Mouse (Mus musculus) midbrain, embryonic 15.5 days (tissue): ENCODE measurements at regions not wholly inside any gene's neighbourhood (a gene's known extent, or its start where the extent isn't known, plus 50 kb on each side); places are given as distances from the start of the nearest gene placed in this dataset.

Source experiments
- ATAC-seq: fragments of 200-750 bp; cut with Nextera tagmentation; replicated peaks from 2 replicates; pipeline ENCODE4 v1.8.0; 2017; ENCODE audit warnings: moderate TSS enrichment
- H3K27ac ChIP-seq: fragments of 300-500 bp; sonication (generic); 2 replicates; pipeline ENCODE4 v1.5.1; 2015; ENCODE audit warnings: mild to moderate bottlenecking, inconsistent platforms
- H3K27me3 ChIP-seq: fragments of 300-500 bp; sonication (generic); replicated peaks from 2 replicates; pipeline ENCODE4 v1.6.1; 2015; ENCODE audit warnings: inconsistent platforms
- H3K36me3 ChIP-seq: fragments of 300-500 bp; sonication (generic); replicated peaks from 2 replicates; pipeline ENCODE4 v1.6.1; 2015; ENCODE audit warnings: inconsistent platforms
- H3K4me1 ChIP-seq: fragments of 300-500 bp; sonication (generic); 2 replicates; pipeline ENCODE4 v1.6.1; 2015; ENCODE audit warnings: inconsistent platforms
- H3K4me2 ChIP-seq: fragments of 300-500 bp; sonication (generic); 2 replicates; pipeline ENCODE4 v1.6.1; 2015; ENCODE audit warnings: inconsistent platforms, mild to moderate bottlenecking, moderate library complexity
- H3K4me3 ChIP-seq: fragments of 300-500 bp; sonication (generic); 2 replicates; pipeline ENCODE4 v1.5.1; 2015; ENCODE audit warnings: mild to moderate bottlenecking, inconsistent platforms
- H3K9ac ChIP-seq: fragments of 300-500 bp; sonication (generic); 2 replicates; pipeline ENCODE4 v1.6.1; 2015; ENCODE audit warnings: mild to moderate bottlenecking, inconsistent platforms
- H3K9me3 ChIP-seq: fragments of 300-500 bp; sonication (generic); 2 replicates; pipeline ENCODE4 v1.6.1; 2016; ENCODE audit warnings: inconsistent platforms
- WGBS: fragments of 180-500 bp; shearing (Covaris S2); methylation state at CpG from one replicate; pipeline ENCODE4 v1.1.7; 2015; ENCODE audit warnings: mixed read lengths; 5-methylcytosine and 5-hydroxymethylcytosine counted together

GRCm38 (mm10) chr2:45656011-45656410 is 538.8 kb upstream of the Zeb2 start:
- ATAC-seq: no peak
- Histone ChIP-seq H3K36me3 (no peaks in the 10 kb centered on the region), H3K4me2 (no peak overlapping the region), H3K27ac (no peak overlapping the region), H3K27me3 (no peaks in the 10 kb centered on the region), H3K4me1 (no peaks in the 10 kb centered on the region), H3K9me3 (no peaks in the 10 kb centered on the region), H3K9ac (no peak overlapping the region), H3K4me3 (no peak overlapping the region)
- WGBS: 63% methylated on average over 1 of the region's 1 CpGs

- H3K9ac ChIP-seq: no peak overlapping the region
- H3K27me3 ChIP-seq: no peaks in the 10 kb centered on the region
- H3K4me1 ChIP-seq: no peaks in the 10 kb centered on the region
- no peaks in the 10 kb centered on the region for H3K36me3 ChIP-seq
- H3K9me3 ChIP-seq: no peaks in the 10 kb centered on the region
- H3K27ac ChIP-seq: no peak overlapping the region
- ATAC-seq: no peak
- H3K4me2 ChIP-seq: no peak overlapping the region
- H3K4me3 ChIP-seq: no peak overlapping the region
Measured at GRCm38 (mm10) chr2:45654693-45655092, 537.5 kb upstream of the Zeb2 start.

- WGBS: 78% methylated on average over 3 of the region's 3 CpGs
- Histone ChIP-seq H3K27me3 (no peaks in the 10 kb centered on the region), H3K4me1 (no peaks in the 10 kb centered on the region), H3K9me3 (no peaks in the 10 kb centered on the region), H3K9ac (no peak overlapping the region), H3K4me2 (no peak overlapping the region), H3K36me3 (no peaks in the 10 kb centered on the region), H3K4me3 (no peak overlapping the region), H3K27ac (no peak overlapping the region)
- ATAC-seq: no peak
Measured at GRCm38 (mm10) chr2:45652977-45653376, 535.8 kb upstream of the Zeb2 start.

GRCm38 (mm10) chr2:45650271-45650985 is 533.2 kb upstream of the Zeb2 start:
- no peaks in the 10 kb centered on the region for H3K4me1 ChIP-seq
- H3K27me3 ChIP-seq: no peaks in the 10 kb centered on the region
- no peaks in the 10 kb centered on the region for H3K36me3 ChIP-seq
- no peak for ATAC-seq
- no peak overlapping the region for H3K27ac ChIP-seq
- no peak overlapping the region for H3K4me2 ChIP-seq
- no peak overlapping the region for H3K9ac ChIP-seq
- no peak overlapping the region for H3K4me3 ChIP-seq
- 66% methylated on average over 5 of the region's 5 CpGs for WGBS
- no peaks in the 10 kb centered on the region for H3K9me3 ChIP-seq

GRCm38 (mm10) chr2:45647846-45648245 is 530.7 kb upstream of the Zeb2 start:
- Histone ChIP-seq H3K9me3 (no peaks in the 10 kb centered on the region), H3K9ac (no peak overlapping the region), H3K4me3 (no peak overlapping the region), H3K27me3 (no peaks in the 10 kb centered on the region), H3K36me3 (no peaks in the 10 kb centered on the region), H3K27ac (no peak overlapping the region), H3K4me2 (no peak overlapping the region), H3K4me1 (no peaks in the 10 kb centered on the region)
- WGBS: 90% methylated on average over 3 of the region's 3 CpGs
- ATAC-seq: no peak

GRCm38 (mm10) chr2:45630081-45630480 is 512.9 kb upstream of the Zeb2 start:
- H3K9ac ChIP-seq: no peak overlapping the region
- H3K4me3 ChIP-seq: no peak overlapping the region
- no peak overlapping the region for H3K4me2 ChIP-seq
- H3K36me3 ChIP-seq: no peaks in the 10 kb centered on the region
- ATAC-seq: no peak
- no peaks in the 10 kb centered on the region for H3K9me3 ChIP-seq
- no peaks in the 10 kb centered on the region for H3K27me3 ChIP-seq
- H3K27ac ChIP-seq: no peak overlapping the region
- no peaks in the 10 kb centered on the region for H3K4me1 ChIP-seq
- WGBS: 72% methylated on average over 7 of the region's 7 CpGs

GRCm38 (mm10) chr2:45629616-45630015 is 512.4 kb upstream of the Zeb2 start:
- Histone ChIP-seq H3K27me3 (no peaks in the 10 kb centered on the region), H3K9me3 (no peaks in the 10 kb centered on the region), H3K9ac (no peak overlapping the region), H3K36me3 (no peaks in the 10 kb centered on the region), H3K4me3 (no peak overlapping the region), H3K4me1 (no peaks in the 10 kb centered on the region), H3K27ac (no peak overlapping the region), H3K4me2 (no peak overlapping the region)
- peak; percentile 69 for ATAC-seq
- 52% methylated on average over 3 of the region's 3 CpGs for WGBS

- no peak for ATAC-seq
- WGBS: 80% methylated on average over 3 of the region's 3 CpGs
- no peak overlapping the region for H3K4me2 ChIP-seq
- no peaks in the 10 kb centered on the region for H3K27me3 ChIP-seq
- H3K9ac ChIP-seq: no peak overlapping the region
- no peaks in the 10 kb centered on the region for H3K4me1 ChIP-seq
- H3K9me3 ChIP-seq: no peaks in the 10 kb centered on the region
- no peaks in the 10 kb centered on the region for H3K36me3 ChIP-seq
- H3K4me3 ChIP-seq: no peak overlapping the region
- no peak overlapping the region for H3K27ac ChIP-seq
Measured at GRCm38 (mm10) chr2:45623056-45623455, 505.9 kb upstream of the Zeb2 start.

GRCm38 (mm10) chr2:45608926-45609325 is 491.7 kb upstream of the Zeb2 start:
- no peaks in the 10 kb centered on the region for H3K27me3 ChIP-seq
- no peak overlapping the region for H3K4me3 ChIP-seq
- 96% methylated on average over 1 of the region's 1 CpGs for WGBS
- H3K36me3 ChIP-seq: no peaks in the 10 kb centered on the region
- no peaks in the 10 kb centered on the region for H3K9me3 ChIP-seq
- H3K9ac ChIP-seq: no peak overlapping the region
- no peak for ATAC-seq
- H3K4me1 ChIP-seq: no peaks in the 10 kb centered on the region
- no peak overlapping the region for H3K4me2 ChIP-seq
- H3K27ac ChIP-seq: no peak overlapping the region

- no peak overlapping the region for H3K9ac ChIP-seq
- H3K36me3 ChIP-seq: no peaks in the 10 kb centered on the region
- no peaks in the 10 kb centered on the region for H3K4me1 ChIP-seq
- no peak overlapping the region for H3K27ac ChIP-seq
- ATAC-seq: no peak
- no peaks in the 10 kb centered on the region for H3K9me3 ChIP-seq
- H3K27me3 ChIP-seq: no peaks in the 10 kb centered on the region
- no peak overlapping the region for H3K4me3 ChIP-seq
- no peak overlapping the region for H3K4me2 ChIP-seq
Measured at GRCm38 (mm10) chr2:45607393-45607792, 490.2 kb upstream of the Zeb2 start.

- no peaks in the 10 kb centered on the region for H3K4me1 ChIP-seq
- H3K36me3 ChIP-seq: no peaks in the 10 kb centered on the region
- H3K4me3 ChIP-seq: no peak overlapping the region
- H3K27ac ChIP-seq: no peak overlapping the region
- H3K9ac ChIP-seq: no peak overlapping the region
- 85% methylated on average over 6 of the region's 6 CpGs for WGBS
- no peaks in the 10 kb centered on the region for H3K27me3 ChIP-seq
- ATAC-seq: no peak
- no peaks in the 10 kb centered on the region for H3K9me3 ChIP-seq
- H3K4me2 ChIP-seq: no peak overlapping the region
Measured at GRCm38 (mm10) chr2:45601332-45601900, 484.2 kb upstream of the Zeb2 start.

GRCm38 (mm10) chr2:45593765-45594164 is 476.6 kb upstream of the Zeb2 start:
- Histone ChIP-seq H3K4me2 (no peak overlapping the region), H3K27ac (no peak overlapping the region), H3K4me3 (no peak overlapping the region), H3K27me3 (no peaks in the 10 kb centered on the region), H3K9ac (no peak overlapping the region), H3K36me3 (no peaks in the 10 kb centered on the region), H3K9me3 (no peaks in the 10 kb centered on the region), H3K4me1 (no peaks in the 10 kb centered on the region)
- ATAC-seq: no peak
- 91% methylated on average over 4 of the region's 4 CpGs for WGBS

- Histone ChIP-seq H3K4me2 (no peak overlapping the region), H3K9ac (no peak overlapping the region), H3K27me3 (no peaks in the 10 kb centered on the region), H3K4me3 (no peak overlapping the region), H3K4me1 (no peaks in the 10 kb centered on the region), H3K36me3 (no peaks in the 10 kb centered on the region), H3K27ac (no peak overlapping the region), H3K9me3 (no peaks in the 10 kb centered on the region)
- 65% methylated on average over 1 of the region's 1 CpGs for WGBS
- no peak for ATAC-seq
Measured at GRCm38 (mm10) chr2:45590980-45591379, 473.8 kb upstream of the Zeb2 start.
